Mouse (Mus musculus): ENCODE measurements around the gene Gng7.
"Not testable (repeated sequence)": the region's sequence is repeated elsewhere in the genome, so short reads cannot be mapped to it uniquely, and the experiment has no call there.

Gene Gng7

GRCm38 (mm10) chr10:80991945-80992344 is 22.8 kb downstream of the Gng7 start:
- no peak for DNase-seq

GRCm38 (mm10) chr10:80991007-80991406 is 23.7 kb downstream of the Gng7 start:
- no peak for DNase-seq

- DNase-seq: no peak
Observed at GRCm38 (mm10) chr10:80990406-80990805, 24.3 kb downstream of the Gng7 start.

- DNase-seq: not testable (repeated sequence)
Observed at GRCm38 (mm10) chr10:80989854-80990253, 24.9 kb downstream of the Gng7 start.

GRCm38 (mm10) chr10:80989446-80989845 is 25.3 kb downstream of the Gng7 start:
- DNase-seq: no peak

- no peak for DNase-seq
Observed at GRCm38 (mm10) chr10:80987709-80988441, 26.9 kb downstream of the Gng7 start.

GRCm38 (mm10) chr10:80986754-80987153 is 28.0 kb downstream of the Gng7 start:
- no peak for DNase-seq

GRCm38 (mm10) chr10:80985970-80986701 is 28.6 kb downstream of the Gng7 start:
- DNase-seq: no peak

- DNase-seq: no peak
Observed at GRCm38 (mm10) chr10:80985241-80985969, 29.3 kb downstream of the Gng7 start.

- no peak for DNase-seq
Observed at GRCm38 (mm10) chr10:80984223-80984622, 30.5 kb downstream of the Gng7 start.

- DNase-seq: no peak
Observed at GRCm38 (mm10) chr10:80982381-80982780, 32.4 kb downstream of the Gng7 start.

- no peak for DNase-seq
Observed at GRCm38 (mm10) chr10:80981564-80982112, 33.1 kb downstream of the Gng7 start.

- no peak for DNase-seq
Observed at GRCm38 (mm10) chr10:80975478-80975877, 39.3 kb downstream of the Gng7 start.

GRCm38 (mm10) chr10:80973722-80974121 is 41.0 kb downstream of the Gng7 start:
- no peak for DNase-seq

GRCm38 (mm10) chr10:80972071-80972987 is 42.4 kb downstream of the Gng7 start:
- no peak for DNase-seq

- no peak for DNase-seq
Observed at GRCm38 (mm10) chr10:80971533-80971932, 43.2 kb downstream of the Gng7 start.

GRCm38 (mm10) chr10:80970159-80970558 is 44.6 kb downstream of the Gng7 start:
- DNase-seq: no peak

GRCm38 (mm10) chr10:80969298-80969697 is 45.4 kb downstream of the Gng7 start:
- no peak for DNase-seq

GRCm38 (mm10) chr10:80968106-80968505 is 46.6 kb downstream of the Gng7 start:
- DNase-seq: no peak

GRCm38 (mm10) chr10:80967101-80967656 is 47.6 kb downstream of the Gng7 start:
- DNase-seq: no peak

GRCm38 (mm10) chr10:80966296-80966695 is 48.4 kb downstream of the Gng7 start:
- DNase-seq: no peak

Measured in layer of hippocampus, adult 9-11 months (tissue).